In the genomic region with DNA sequence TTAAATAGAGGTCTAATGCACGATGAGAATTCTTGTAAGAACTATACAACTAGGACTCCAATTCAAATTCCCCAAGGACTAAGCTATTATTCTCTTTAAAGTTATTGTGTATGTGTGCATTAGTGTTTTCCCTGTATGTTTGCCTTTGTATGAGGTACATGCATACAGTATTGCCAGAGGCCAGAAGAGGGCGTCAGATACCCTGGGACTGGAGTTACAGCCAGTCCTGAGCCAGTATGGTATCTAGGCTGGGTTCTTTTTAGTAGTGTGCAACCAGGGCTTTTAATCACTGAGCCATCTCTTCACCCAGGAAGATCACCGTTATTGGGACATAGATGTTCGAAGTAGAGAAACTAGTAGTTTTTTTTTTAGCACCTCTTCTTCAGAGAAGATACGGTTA, we compare ENCODE assay signal across 10 mouse cellular contexts.
DNase-seq lines count a peak whose midpoint lies in the region; ATAC-seq and TF ChIP-seq lines count a peak whose summit lies in the region.
"Had no signal": no experiment of that assay in that cellular context is flagged by ENCODE, and none has a peak within 500 bp of the region (broad histone marks: within the 10 kb centered on the region; RNA-seq: fewer than 3 reads in every experiment).

No protein-coding gene starts in this region.

- H3K4me2 ChIP-seq in kidney, embryonic 14.5 days (replicated peaks; ENCODE audit: low read depth, low read length), result no peak overlapping the region
- no peak overlapping the region for H3K4me2 ChIP-seq in intestine, embryonic 15.5 days (replicated peaks)
- H3K4me2 ChIP-seq: neural tube, embryonic 12.5 days had no signal

- H3K27ac ChIP-seq in kidney, adult 2 months (ENCODE audit: insufficient read depth, low read depth, low read length), result no peak overlapping the region
- no peak overlapping the region for H3K27ac ChIP-seq in kidney, embryonic 14.5 days (ENCODE audit: low read depth, low read length)
- H3K27ac ChIP-seq in intestine, embryonic 15.5 days, result no peak overlapping the region
- H3K27ac ChIP-seq: neural tube, embryonic 12.5 days had no signal

- H3K36me3 ChIP-seq in kidney, adult 2 months (ENCODE audit: control insufficient read depth, insufficient read depth, low read length), result no peaks in the 10 kb centered on the region
- no peaks in the 10 kb centered on the region for H3K36me3 ChIP-seq in kidney, embryonic 14.5 days (ENCODE audit: control insufficient read depth, insufficient read depth, low read length)
- H3K36me3 ChIP-seq in E14TG2a.4 (ENCODE audit: insufficient read depth, low read length), result no peaks in the 10 kb centered on the region
- H3K36me3 ChIP-seq in intestine, embryonic 15.5 days, result no peaks in the 10 kb centered on the region
- H3K36me3 ChIP-seq: neural tube, embryonic 12.5 days had no signal

- WGBS in kidney, adult 2 months, result 62% methylated on average over 5 of the region's 5 CpGs
- 61% methylated on average over 5 of the region's 5 CpGs for WGBS in kidney, embryonic 14.5 days
- 63% methylated on average over 5 of the region's 5 CpGs for WGBS in intestine, embryonic 15.5 days

- TF ChIP-seq CTCF in kidney, adult 2 months (conservative IDR thresholded peaks at IDR 0.05; ENCODE audit: insufficient read depth, insufficient read length, low read depth, low read length), result peak; percentile 60
- peak; percentile 32 for TF ChIP-seq CTCF in E14TG2a.4 (conservative IDR thresholded peaks at IDR 0.05; ENCODE audit: low read length)

- no peak overlapping the region for H3K4me3 ChIP-seq in kidney, adult 2 months (ENCODE audit: insufficient read depth, low read depth, low read length)
- H3K4me3 ChIP-seq in kidney, embryonic 14.5 days (ENCODE audit: low read length), result no peak overlapping the region
- no peak overlapping the region for H3K4me3 ChIP-seq in E14TG2a.4 (replicated peaks; ENCODE audit: low read length)
- H3K4me3 ChIP-seq in intestine, embryonic 15.5 days (replicated peaks), result no peak overlapping the region
- H3K4me3 ChIP-seq: neural tube, embryonic 12.5 days had no signal

- H3K9me3 ChIP-seq in kidney, embryonic 14.5 days (ENCODE audit: control insufficient read depth, low read length), result no peaks in the 10 kb centered on the region
- H3K9me3 ChIP-seq in E14TG2a.4 (ENCODE audit: low read length), result peaks cover 6% of the 10 kb centered on the region; the same call in 1 of the 2 replicates
- H3K9me3 ChIP-seq in intestine, embryonic 15.5 days, result no peaks in the 10 kb centered on the region
- H3K9me3 ChIP-seq: neural tube, embryonic 12.5 days had no signal

- no peaks in the 10 kb centered on the region for H3K4me1 ChIP-seq in kidney, adult 2 months (ENCODE audit: control insufficient read depth, insufficient read depth, low read length)
- H3K4me1 ChIP-seq in kidney, embryonic 14.5 days (ENCODE audit: control insufficient read depth, insufficient read depth, low read length), result 0 out of 2 replicates have a peak, but pooled peaks cover 7% of the 10 kb centered on the region
- peaks cover 28% of the 10 kb centered on the region for H3K4me1 ChIP-seq in E14TG2a.4 (replicated peaks; ENCODE audit: low read depth, low read length)
- no peaks in the 10 kb centered on the region for H3K4me1 ChIP-seq in intestine, embryonic 15.5 days (replicated peaks)
- H3K4me1 ChIP-seq: neural tube, embryonic 12.5 days had no signal

- ATAC-seq in kidney, embryonic 14.5 days (ENCODE audit: low FRiP score, low TSS enrichment), result no peak
- no peak for ATAC-seq in intestine, embryonic 15.5 days

- no peak overlapping the region for H3K9ac ChIP-seq in kidney, embryonic 14.5 days (ENCODE audit: low read depth, low read length)
- H3K9ac ChIP-seq in intestine, embryonic 15.5 days, result no peak overlapping the region
- H3K9ac ChIP-seq: neural tube, embryonic 12.5 days had no signal

- peak; percentile 60 for DNase-seq in adrenal gland, postnatal 14 days
- DNase-seq in adrenal gland, adult 8-10 months, result no peak
- DNase-seq in kidney, adult 2 months, result peak; percentile 60
- peak; percentile 42 to 69 for DNase-seq in kidney, adult 8-10 months
- DNase-seq in spleen, postnatal 14 days (ENCODE audit: low spot score in 2 of 2), result no peak
- DNase-seq: lung, adult 2 months had no signal

- no peak for TF ChIP-seq POLR2A in kidney, adult 2 months (IDR thresholded peaks at IDR 0.05; ENCODE audit: low read depth, low read length)

- no peaks in the 10 kb centered on the region for H3K27me3 ChIP-seq in kidney, adult 2 months (replicated peaks; ENCODE audit: control insufficient read depth, insufficient read depth, low read length)
- no peaks in the 10 kb centered on the region for H3K27me3 ChIP-seq in kidney, embryonic 14.5 days (ENCODE audit: control insufficient read depth, insufficient read depth, low read length)
- no peaks in the 10 kb centered on the region for H3K27me3 ChIP-seq in E14TG2a.4 (ENCODE audit: insufficient read depth, low read length)
- no peaks in the 10 kb centered on the region for H3K27me3 ChIP-seq in intestine, embryonic 15.5 days (replicated peaks)
- H3K27me3 ChIP-seq: neural tube, embryonic 12.5 days had no signal

Comparison
In these comparisons a context has a peak if more than half of its experiments do, and no peak if none do; other contexts are left out.
1. DNase-seq: peak in adrenal gland, postnatal 14 days (single experiment), kidney, adult 2 months (single experiment) and kidney, adult 8-10 months (2 of 2); none in adrenal gland, adult 8-10 months (single experiment) and spleen, postnatal 14 days (0 of 2).